Mouse (Mus musculus): ENCODE measurements around the gene Znrd1.
"Not testable (repeated sequence)": the region's sequence is repeated elsewhere in the genome, so short reads cannot be mapped to it uniquely, and the experiment has no call there.

Gene Znrd1

GRCm38 (mm10) chr17:36957999-36958743 lies at the start of gene Znrd1, which contains the start of gene Znrd1as:
Gene Znrd1, minus strand, starts transcription at chr17:36958559.
Gene Znrd1as, plus strand, starts transcription at chr17:36958592.
- in situ Hi-C loops (cut with MseI, MboI) = no loop called here

DNA sequence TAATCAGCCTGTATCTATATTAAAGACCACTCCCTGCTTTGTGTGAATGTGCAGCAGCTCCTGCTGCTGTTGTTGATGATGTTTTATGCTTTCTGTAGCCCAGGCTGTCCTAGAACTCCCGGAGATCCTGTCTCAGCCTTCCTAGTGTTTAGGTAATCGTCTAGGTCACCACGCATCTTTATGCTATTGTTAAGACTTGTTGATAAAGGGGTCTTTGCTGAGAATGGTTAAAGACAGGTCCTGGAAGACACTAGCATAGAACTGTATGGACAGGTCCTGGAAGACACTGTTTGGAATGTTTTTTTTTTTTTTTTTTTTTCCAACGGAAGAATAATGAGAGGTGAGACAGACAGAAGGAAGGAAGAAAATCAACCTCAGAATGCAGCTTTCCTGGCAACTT lies 45.0 kb upstream of the Znrd1 start:
- in situ Hi-C loops (cut with MseI, MboI) = no loop called here

GRCm38 (mm10) chr17:37002364-37003330 lies 44.3 kb upstream of the Znrd1 start:
- in situ Hi-C loops (cut with MseI, MboI) = no loop called here

DNA sequence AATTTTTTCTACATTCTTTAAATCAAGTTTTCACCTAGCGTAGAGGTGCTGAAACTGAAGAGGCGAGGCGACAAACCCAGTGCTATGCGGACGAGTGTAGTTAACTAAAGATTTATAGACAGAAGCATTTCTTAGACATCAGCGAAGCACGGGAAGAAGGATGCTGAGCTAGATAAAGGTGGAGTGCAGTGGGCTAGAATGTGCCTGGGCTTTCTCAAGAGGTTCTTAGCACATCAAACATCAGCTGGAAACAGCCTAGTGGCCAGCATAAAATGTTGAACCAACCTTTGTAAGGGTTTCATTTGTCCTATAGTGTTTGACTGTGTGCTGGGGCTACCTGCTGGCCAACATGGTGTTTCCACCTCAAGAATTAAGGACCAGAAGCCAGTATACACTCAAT lies 42.5 kb upstream of the Znrd1 start, which contains the start of gene Zfp57:
Gene Zfp57 (plus strand): TSS at position 301 of the 400 bp plus-strand sequence.
- in situ Hi-C loops (cut with MseI, MboI) = no loop called here

GRCm38 (mm10) chr17:36998477-36998876 lies 40.1 kb upstream of the Znrd1 start:
- in situ Hi-C loops (cut with MseI, MboI) = loop anchor here (5.0 kb wide), 1 partner anchor 81 kb away; no protein-coding TSS in a partner anchor

DNA sequence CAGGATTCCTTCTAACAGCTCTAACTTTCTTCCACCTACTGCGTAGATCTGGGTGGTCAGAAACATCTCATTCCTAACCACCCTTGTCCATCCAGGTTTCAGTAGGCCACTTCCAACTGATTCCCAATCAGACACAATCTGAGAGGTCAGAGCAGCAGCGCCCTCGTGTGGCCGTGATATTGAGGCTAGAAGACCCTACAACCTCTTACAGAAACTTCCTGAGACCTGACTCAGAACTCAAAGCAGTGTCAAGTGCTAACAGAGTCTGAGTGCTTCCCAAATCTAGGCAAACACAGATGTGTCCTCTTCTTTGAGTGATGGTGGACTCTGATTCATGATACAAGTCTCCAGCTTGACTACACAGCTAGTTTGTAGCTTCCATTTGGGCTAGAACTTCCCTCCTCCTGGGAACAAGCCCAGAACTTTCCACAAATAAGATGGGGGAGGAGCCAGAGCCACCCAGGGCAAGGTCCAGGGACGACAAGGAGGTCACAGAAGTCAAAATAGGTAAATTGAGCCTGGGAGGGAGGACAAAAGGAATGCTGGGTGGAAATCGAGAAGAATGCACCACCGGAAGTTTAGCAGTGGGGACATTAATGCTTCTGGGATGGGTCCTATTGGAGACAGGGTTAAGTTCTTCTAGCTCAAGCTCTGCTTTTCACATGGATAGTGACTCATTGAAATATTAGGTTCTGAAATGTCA lies 38.8 kb upstream of the Znrd1 start:
- in situ Hi-C loops (cut with MseI, MboI) = loop anchor here (5.0 kb wide), 1 partner anchor 80 kb away; no protein-coding TSS in a partner anchor

DNA sequence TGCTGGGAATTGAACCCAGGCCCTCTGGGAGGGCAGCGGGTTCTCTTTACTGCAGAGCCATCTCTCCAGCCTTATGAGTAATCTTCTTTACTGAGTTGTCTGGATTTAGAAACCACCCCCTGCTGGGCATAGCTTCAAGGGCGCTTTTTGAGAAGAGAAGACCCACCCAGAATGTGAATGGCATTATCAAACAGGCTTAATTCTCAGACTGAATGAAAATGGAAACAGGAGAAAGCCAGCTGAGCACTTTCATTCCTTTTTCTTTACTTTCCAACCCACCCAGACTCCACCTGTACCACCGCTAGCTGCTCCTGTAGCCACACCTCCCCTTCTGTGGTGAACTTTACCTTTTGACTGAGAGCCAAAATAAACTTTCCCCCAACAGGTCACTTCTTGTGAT lies 37.1 kb upstream of the Znrd1 start:
- in situ Hi-C loops (cut with MseI, MboI) = loop anchor here (5.0 kb wide), 1 partner anchor 78 kb away; no protein-coding TSS in a partner anchor

DNA sequence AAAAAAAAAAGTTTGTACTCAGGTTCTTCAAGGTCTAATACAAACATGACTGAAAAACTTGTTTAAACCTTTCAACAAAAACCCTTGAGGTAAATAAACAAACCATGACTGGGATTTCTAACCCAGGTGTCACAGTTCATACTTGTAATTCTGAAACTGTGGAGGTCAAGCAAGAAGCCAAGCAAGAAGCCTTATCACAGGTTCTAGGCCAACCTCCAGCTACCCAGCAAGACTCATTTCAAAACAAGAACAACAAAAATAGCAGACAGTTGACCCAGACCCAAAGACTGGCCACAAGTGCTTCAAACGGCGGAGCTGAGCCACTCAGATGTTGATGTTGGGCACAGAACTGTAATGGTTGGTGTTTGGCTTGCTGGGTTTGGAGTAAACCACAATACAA lies 36.2 kb upstream of the Znrd1 start:
- in situ Hi-C loops (cut with MseI, MboI) = no loop called here

DNA sequence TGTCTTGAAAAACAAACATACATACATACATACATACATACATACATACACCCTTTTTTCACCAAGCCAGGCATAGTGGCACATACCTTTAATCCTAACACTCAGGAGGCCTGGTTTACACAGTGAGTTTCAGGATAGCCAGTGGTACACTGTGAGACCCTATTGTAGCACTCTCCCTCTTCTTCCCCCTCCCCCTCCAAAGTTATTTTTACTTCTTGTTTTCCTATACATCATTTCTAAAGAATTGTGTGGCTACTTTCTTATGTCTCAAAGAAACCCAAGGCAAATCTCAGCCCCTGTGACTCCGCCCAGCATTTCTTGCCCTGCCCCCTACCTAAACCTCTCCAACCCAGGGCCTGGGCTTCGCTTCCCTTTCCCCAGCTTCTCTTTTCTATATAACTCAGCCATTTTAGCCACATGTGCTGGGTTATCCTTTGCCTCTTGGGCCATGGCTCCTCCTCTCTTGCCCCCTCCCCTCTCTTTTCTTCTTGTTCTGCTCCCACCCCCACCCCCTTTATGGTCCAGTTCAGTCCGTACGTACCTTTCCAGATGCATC lies 35.5 kb upstream of the Znrd1 start:
- in situ Hi-C loops (cut with MseI, MboI) = no loop called here

DNA sequence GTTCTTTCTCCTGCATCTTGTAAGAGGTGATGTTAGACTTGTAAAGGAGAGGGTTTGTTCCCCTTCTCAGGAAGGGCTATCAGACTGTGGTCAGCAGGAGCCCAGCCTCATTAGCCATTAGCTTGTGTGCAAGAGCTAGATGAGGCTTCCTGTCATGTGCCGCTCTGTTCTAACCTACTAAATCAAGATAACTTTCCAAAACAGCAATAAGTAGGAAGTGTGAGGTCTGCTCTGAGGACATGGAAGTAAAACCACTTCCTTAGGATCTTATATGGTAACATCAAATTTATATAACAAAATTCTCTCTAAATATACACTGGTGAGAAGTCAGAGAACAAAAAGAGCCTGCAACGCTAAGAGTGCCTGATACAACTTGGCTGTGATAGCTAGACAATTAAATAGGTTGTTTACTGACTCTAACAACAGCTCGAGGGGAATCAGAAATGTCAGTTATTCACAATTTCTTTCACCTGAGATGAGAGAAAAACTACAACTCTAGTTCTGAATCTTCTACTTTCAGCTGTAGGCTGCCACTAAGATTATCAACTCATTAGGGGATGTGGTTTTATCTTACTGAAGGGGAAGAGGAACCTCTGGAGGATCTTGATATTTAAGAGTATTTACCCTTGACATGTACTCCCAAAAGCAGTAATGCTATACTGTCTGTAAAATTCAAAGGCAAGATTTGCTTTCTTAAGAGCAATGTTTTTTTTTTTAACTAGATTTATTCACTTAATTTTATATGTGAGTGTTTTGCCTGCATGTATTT lies 34.2 kb upstream of the Znrd1 start:
- in situ Hi-C loops (cut with MseI, MboI) = no loop called here

GRCm38 (mm10) chr17:36990630-36991029 lies 32.3 kb upstream of the Znrd1 start:
- in situ Hi-C loops (cut with MseI, MboI) = not testable (repeated sequence)

- in situ Hi-C loops (cut with MseI, MboI) = no loop called here
These were observed 31.1 kb upstream of the Znrd1 start, which contains the start of gene H2-M5 for GRCm38 (mm10) chr17:36989437-36989836. Gene H2-M5, minus strand, starts transcription at chr17:36989537.

DNA sequence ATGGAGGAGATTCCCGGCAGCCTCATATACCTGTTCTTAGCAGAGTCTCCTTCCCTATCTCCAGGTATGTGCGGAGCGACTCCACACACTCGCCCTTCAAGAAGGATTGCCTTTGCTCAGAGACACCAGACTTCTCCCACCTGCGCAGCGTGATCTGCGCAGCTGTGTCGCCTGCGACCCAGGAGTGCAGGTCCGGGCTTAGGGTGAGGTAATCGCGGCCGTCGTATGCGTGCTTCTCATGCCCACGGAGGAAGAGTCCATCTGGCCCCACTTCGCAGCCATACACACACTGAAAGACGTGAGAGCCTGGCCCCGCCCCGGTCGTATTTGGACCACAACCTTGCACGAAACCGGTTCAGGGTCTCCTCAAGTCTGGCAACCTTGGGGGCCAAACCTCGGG lies 30.1 kb upstream of the Znrd1 start:
- in situ Hi-C loops (cut with MseI, MboI) = no loop called here

DNA sequence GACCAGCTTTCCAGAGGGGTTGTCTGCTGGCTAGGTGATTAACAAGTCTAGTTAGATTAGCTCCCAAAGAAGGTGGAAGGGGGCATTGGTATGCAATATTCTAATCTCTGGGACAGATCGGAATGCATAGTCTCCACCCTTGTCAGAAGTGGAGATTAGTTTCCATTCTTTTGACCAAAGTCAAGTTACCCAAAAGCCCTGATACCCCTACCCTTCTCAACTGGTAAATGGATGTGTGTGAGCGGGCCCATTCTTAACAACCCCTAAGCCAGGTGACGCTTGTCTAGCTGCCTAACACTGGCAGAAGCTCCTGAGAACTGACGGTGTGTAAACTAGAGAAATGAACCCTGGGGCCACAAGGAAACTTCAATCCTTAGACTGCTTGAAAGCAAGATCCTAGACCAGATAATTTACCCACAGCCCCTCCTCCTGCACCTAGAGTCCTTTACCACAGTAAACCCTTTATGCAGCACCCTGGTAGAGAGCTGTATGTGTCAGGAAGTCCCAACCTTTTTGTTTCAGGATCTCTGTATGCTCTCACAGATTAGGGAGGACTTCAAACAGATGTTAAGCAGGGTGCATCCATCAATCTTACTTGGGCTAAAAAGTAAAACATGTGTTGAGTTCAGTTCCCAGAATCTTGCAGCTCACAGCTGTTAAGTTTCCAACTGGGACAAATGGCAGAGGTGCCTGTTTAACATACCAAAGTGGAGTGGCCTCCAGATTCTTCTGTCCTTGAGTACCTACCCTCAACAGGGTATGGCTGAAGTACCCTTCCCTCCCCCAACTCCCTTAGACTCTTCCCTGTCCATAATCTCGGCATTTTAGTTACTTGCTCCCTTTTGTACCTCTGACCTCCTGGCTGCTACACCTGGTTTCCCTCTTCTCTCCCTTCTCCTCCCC lies 24.1 kb upstream of the Znrd1 start:
- in situ Hi-C loops (cut with MseI, MboI) = no loop called here

DNA sequence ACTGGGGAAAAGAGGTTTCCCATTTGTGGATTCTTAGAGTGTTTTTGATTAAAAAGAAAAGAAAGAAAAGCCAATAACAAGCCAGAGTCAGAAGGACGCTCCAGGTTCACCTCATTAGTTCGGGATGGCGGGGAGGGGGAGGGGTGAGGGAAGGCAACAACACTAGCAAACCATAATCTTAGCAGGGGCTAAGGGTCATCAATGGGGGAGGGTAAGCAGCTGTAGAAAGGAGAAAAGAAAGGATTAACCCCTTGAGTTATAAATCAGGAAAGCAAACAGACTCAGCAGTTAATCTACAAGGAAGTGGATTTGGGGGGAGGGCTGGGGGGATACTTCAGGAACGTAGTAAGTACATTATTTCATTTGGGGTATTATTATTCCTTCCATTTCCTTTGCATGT lies 23.5 kb upstream of the Znrd1 start:
- in situ Hi-C loops (cut with MseI, MboI) = no loop called here

DNA sequence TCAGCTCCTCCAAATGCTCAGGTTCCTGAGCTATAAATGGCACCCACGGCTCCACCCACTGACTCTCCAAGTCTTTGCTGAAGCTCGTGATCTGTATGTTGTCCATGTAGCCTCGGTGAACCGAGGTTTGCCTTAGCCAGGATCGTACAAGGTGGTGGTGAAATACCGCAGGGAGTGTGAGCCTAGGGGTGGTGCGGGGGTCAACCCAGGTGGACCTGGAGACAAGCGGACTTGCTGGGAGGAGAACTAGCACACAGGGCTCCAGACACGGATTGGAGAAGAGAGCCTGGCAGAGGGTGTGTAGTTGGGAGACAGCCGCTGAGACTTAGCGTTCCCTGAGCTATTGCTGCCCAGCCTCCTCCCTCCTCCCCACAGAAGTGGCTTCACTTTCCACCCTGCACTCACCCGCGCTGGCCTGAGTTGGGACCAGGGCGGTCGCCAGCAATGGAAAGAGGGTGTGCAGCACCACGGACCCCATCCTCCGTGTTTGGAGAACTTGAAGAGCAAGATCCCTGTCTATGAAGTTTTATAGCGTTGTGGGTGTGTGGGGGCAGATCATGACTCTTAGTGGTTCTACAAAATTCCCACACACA lies 23.0 kb upstream of the Znrd1 start, which contains the start of gene 2410137M14Rik:
Gene 2410137M14Rik (minus strand): TSS at position 17 of the 593 bp plus-strand sequence.
- in situ Hi-C loops (cut with MseI, MboI) = no loop called here

GRCm38 (mm10) chr17:36973271-36973787 lies 15.0 kb upstream of the Znrd1 start:
- in situ Hi-C loops (cut with MseI, MboI) = no loop called here

DNA sequence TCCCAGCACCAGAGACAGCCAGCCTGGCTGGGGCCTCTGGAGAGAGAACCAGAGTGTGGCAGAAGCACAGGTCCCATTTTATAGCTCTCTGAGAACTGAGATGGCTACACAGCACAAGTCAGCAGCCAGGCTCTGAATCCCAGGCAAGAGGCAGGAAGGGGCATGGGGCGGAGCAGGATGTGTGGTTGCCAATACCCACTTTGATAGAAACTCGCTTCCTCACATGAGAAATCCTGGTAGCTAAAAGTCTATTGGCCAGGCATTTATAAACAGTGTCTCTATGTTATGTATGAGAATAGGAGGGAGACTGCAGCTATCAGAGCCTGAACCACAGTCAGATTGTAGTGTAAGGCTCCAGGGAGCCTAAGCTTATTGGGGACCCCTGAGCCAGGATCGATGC lies 14.4 kb upstream of the Znrd1 start:
- in situ Hi-C loops (cut with MseI, MboI) = no loop called here
